Mouse (Mus musculus) hindbrain, postnatal 0 days (tissue): ENCODE measurements at regions not wholly inside any gene's neighbourhood (a gene's known extent, or its start where the extent isn't known, plus 50 kb on each side); places are given as distances from the start of the nearest gene placed in this dataset.
A peak's percentile ranks its signal among the peaks of the same experiment; 100 is the strongest.

ENCODE experiments used
- ATAC-seq: fragments of 200-750 bp; cut with Nextera tagmentation; 2 replicates; pipeline ENCODE4 v1.8.0; 2017; ENCODE audit warnings: mild to moderate bottlenecking, moderate TSS enrichment, moderate library complexity
- DNase-seq: peaks from one replicate; pipeline ENCODE4 v3.0.0-alpha.2; 2015; ENCODE audit warnings: low spot score
- H3K27ac ChIP-seq: fragments of 300-500 bp; sonication (generic); 2 replicates; pipeline ENCODE4 v1.5.1; 2014; ENCODE audit warnings: mild to moderate bottlenecking
- H3K27me3 ChIP-seq: fragments of 300-500 bp; sonication (generic); 2 replicates; pipeline ENCODE4 v1.6.1; 2014; ENCODE audit warnings: low read length, mixed read lengths; ENCODE audit not compliant: insufficient read depth
- H3K36me3 ChIP-seq: fragments of 300-500 bp; sonication (generic); 2 replicates; pipeline ENCODE4 v1.6.1; 2014; ENCODE audit warnings: low read length, mixed read lengths; ENCODE audit not compliant: insufficient read depth
- H3K4me1 ChIP-seq: fragments of 300-500 bp; sonication (generic); 2 replicates; pipeline ENCODE4 v1.6.1; 2014; ENCODE audit warnings: antibody characterized with exemption, low read length, mixed read lengths; ENCODE audit not compliant: insufficient read depth
- H3K4me2 ChIP-seq: fragments of 300-500 bp; sonication (generic); 2 replicates; pipeline ENCODE4 v1.6.1; 2014; ENCODE audit warnings: low read depth, mild to moderate bottlenecking, low read length, moderate library complexity, mixed read lengths
- H3K4me3 ChIP-seq: fragments of 300-500 bp; sonication (generic); 2 replicates; pipeline ENCODE4 v1.5.1; 2014; ENCODE audit warnings: low read length
- H3K9ac ChIP-seq: fragments of 300-500 bp; sonication (generic); replicated peaks from 2 replicates; pipeline ENCODE4 v1.6.1; 2014; ENCODE audit warnings: mild to moderate bottlenecking, low read length, moderate library complexity, mixed read lengths
- H3K9me3 ChIP-seq: fragments of 300-500 bp; sonication (generic); 2 replicates; pipeline ENCODE4 v1.6.1; 2016; ENCODE audit warnings: low read length, mixed read lengths
- CTCF ChIP-seq: IDR thresholded peaks from 2 replicates; pipeline ENCODE4 v1.5.1; 2016; ENCODE audit warnings: antibody characterized with exemption, control low read depth, low read depth
- WGBS: fragments of 180-500 bp; shearing (Covaris S2); extraction: QIAGEN DNeasy Blood & Tissue Kit; methylation state at CpG from one replicate; pipeline ENCODE4 v1.1.7; 2014; 5-methylcytosine and 5-hydroxymethylcytosine counted together

DNA sequence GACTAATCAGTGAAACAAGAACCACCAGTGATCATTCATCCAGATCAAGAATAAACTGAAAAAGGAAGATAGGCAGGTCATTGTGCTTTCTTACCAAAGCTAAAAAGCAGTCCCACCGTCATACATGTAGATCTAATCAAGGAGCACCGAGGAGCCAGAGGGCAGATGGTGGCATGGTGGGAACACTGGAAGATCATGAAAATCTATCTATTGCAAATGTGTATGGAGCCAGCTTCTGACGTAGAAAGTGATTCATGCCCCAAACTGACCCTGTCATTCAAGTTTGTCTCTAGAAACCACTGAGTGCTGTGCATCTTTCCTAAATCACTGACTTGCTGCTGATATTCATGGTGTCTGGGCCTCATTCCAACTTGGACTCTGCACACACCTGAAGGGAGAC is 299.0 kb upstream of the Irx4 start:
- no peak overlapping the region for H3K4me2 ChIP-seq
- no peak for TF ChIP-seq CTCF
- peaks cover 6% of the 10 kb centered on the region; the same call in 1 of the 2 replicates for H3K4me1 ChIP-seq
- WGBS, result 87% methylated on average over 3 of the region's 3 CpGs
- no peaks in the 10 kb centered on the region for H3K27me3 ChIP-seq
- H3K27ac ChIP-seq, result no peak overlapping the region
- ATAC-seq (no peak), DNase-seq (no peak)
- no peaks in the 10 kb centered on the region for H3K36me3 ChIP-seq
- no peaks in the 10 kb centered on the region for H3K9me3 ChIP-seq
- no peak overlapping the region for H3K4me3 ChIP-seq
- H3K9ac ChIP-seq, result no peak overlapping the region

DNA sequence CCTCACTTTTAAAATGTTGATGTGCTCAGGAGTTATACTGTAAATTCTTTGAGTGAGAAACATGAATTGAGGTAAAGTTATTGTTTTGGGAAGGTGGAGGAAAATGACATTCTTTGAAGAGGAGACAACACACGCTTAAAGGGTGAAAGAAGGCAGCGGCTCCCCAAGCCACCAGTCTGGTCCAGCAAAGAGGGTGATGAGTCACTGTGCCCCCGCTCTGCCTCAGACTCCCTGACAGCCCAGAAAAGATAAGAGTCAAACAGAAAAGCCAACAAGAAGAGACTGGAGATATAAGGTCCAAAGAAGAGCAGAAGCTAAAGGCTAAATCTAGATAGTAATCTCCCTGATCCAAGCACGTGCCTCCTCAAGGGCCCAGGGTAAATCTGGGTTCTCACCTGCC is 288.1 kb upstream of the Irx4 start:
- WGBS, result 93% methylated on average over 4 of the region's 4 CpGs
- Histone ChIP-seq H3K9ac (no peak overlapping the region), H3K36me3 (no peaks in the 10 kb centered on the region), H3K4me2 (no peak overlapping the region), H3K4me3 (no peak overlapping the region), H3K27ac (no peak overlapping the region), H3K27me3 (0 out of 2 replicates have a peak, but pooled peaks cover 2% of the 10 kb centered on the region), H3K9me3 (no peaks in the 10 kb centered on the region), H3K4me1 (no peaks in the 10 kb centered on the region)
- ATAC-seq (no peak), DNase-seq (no peak)
- no peak for TF ChIP-seq CTCF

DNA sequence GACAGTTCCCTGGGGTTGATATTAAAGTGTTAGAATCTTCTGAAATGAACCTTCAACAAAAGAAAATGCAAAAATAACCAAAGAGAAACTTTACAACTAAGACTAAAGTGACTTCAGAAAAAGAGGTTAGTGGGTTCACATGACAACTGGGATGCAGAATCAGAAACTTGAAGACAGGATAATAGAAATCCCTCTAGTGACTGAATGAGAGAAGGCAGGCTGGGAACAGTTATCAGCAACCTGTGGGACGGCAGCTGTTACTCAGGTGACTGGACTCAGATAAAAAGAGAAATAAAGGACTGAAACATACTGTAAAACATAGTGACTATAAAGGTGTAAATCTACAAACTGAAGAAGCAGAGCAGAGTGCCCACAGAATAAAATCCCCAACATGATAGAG is 287.4 kb upstream of the Irx4 start:
- WGBS, result 23% methylated on average over 1 of the region's 1 CpGs
- peak; percentile 46 for TF ChIP-seq CTCF
- H3K4me2 ChIP-seq, result no peak overlapping the region
- DNase-seq (no peak), ATAC-seq (no peak)
- no peak overlapping the region for H3K27ac ChIP-seq
- H3K27me3 ChIP-seq, result 0 out of 2 replicates have a peak, but pooled peaks cover 2% of the 10 kb centered on the region
- H3K9ac ChIP-seq, result no peak overlapping the region
- no peak overlapping the region for H3K4me3 ChIP-seq
- no peaks in the 10 kb centered on the region for H3K9me3 ChIP-seq
- no peaks in the 10 kb centered on the region for H3K4me1 ChIP-seq
- no peaks in the 10 kb centered on the region for H3K36me3 ChIP-seq

DNA sequence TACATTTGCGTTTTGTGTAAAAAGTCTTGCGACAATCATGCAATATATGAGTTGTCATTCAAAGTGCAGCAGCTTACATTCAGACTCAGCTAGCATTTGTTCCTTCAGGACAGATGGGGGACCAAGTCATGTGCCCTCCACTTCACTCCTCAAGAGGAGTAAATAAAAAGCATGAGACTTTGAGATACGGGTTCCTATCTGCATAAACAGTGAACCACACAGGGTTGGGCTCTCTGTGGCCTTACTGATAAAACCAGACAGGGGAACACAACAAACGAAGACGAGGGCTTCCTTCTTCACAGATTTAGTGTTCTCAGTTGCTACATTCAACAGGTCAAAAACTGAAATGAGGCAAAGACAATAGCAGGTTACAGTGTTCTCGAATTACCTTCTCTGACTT is 283.1 kb upstream of the Irx4 start:
- 92% methylated on average over 6 of the region's 6 CpGs for WGBS
- DNase-seq, result no peak
- H3K27ac ChIP-seq, result no peak overlapping the region

DNA sequence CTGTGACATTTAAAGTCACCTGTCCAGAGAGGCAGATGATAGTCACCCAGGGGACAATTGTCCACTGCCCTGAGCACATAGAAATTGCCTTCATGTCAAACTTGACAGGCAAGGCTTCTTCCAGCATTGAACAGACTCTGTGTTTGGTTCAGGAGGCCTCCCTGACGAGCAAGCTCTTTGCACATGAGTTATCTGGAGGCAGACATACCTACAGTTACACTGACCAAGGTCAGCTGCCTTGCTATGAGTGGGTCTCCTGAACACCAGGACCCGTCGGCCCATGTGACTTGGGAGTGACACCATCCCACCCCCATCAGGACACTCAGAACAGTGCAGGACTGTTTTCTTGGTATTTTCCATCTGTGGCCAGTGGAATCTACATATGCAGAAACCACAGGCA is 282.3 kb upstream of the Irx4 start:
- Histone ChIP-seq H3K4me3 (no peak overlapping the region), H3K4me1 (no peaks in the 10 kb centered on the region), H3K9me3 (no peaks in the 10 kb centered on the region), H3K27ac (no peak overlapping the region), H3K9ac (no peak overlapping the region), H3K36me3 (no peaks in the 10 kb centered on the region), H3K4me2 (no peak overlapping the region), H3K27me3 (0 out of 2 replicates have a peak, but pooled peaks cover 2% of the 10 kb centered on the region)
- TF ChIP-seq CTCF, result no peak
- DNase-seq, result no peak
- WGBS, result 81% methylated on average over 3 of the region's 3 CpGs
- ATAC-seq, result no peak

More for the DNA sequence above, 283.1 kb upstream of the Irx4 start:
- Histone ChIP-seq H3K27me3 (0 out of 2 replicates have a peak, but pooled peaks cover 2% of the 10 kb centered on the region), H3K4me1 (no peaks in the 10 kb centered on the region), H3K36me3 (no peaks in the 10 kb centered on the region), H3K9me3 (no peaks in the 10 kb centered on the region), H3K4me2 (no peak overlapping the region), H3K4me3 (no peak overlapping the region), H3K9ac (no peak overlapping the region)
- TF ChIP-seq CTCF, result no peak
- ATAC-seq, result no peak

DNA sequence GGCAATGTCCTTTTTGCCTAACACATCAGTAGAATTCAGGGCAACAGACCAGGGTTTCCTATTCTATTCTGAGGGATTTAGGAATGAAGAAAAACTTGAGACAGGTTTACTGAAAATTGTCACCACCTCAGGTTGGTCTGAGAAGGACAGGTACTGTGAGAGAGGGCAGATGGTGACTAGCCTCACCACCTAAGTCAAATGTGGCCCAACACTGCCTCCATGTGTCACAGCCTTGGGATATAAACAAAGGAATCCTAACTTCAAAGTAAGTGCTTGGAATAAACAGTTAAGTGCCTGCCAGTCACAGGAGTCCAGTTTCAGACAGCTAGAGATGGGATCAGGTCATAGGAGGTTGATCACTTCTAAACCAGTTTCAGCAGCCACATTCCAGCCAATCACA is 281.3 kb upstream of the Irx4 start:
- DNase-seq, result peak; percentile 33
- Histone ChIP-seq H3K4me1 (no peaks in the 10 kb centered on the region), H3K9me3 (no peaks in the 10 kb centered on the region), H3K9ac (no peak overlapping the region), H3K4me2 (no peak overlapping the region), H3K4me3 (no peak overlapping the region), H3K36me3 (no peaks in the 10 kb centered on the region), H3K27ac (no peak overlapping the region), H3K27me3 (0 out of 2 replicates have a peak, but pooled peaks cover 2% of the 10 kb centered on the region)
- ATAC-seq, result no peak
- peak; percentile 49; the same call in 1 of the 2 replicates for TF ChIP-seq CTCF

DNA sequence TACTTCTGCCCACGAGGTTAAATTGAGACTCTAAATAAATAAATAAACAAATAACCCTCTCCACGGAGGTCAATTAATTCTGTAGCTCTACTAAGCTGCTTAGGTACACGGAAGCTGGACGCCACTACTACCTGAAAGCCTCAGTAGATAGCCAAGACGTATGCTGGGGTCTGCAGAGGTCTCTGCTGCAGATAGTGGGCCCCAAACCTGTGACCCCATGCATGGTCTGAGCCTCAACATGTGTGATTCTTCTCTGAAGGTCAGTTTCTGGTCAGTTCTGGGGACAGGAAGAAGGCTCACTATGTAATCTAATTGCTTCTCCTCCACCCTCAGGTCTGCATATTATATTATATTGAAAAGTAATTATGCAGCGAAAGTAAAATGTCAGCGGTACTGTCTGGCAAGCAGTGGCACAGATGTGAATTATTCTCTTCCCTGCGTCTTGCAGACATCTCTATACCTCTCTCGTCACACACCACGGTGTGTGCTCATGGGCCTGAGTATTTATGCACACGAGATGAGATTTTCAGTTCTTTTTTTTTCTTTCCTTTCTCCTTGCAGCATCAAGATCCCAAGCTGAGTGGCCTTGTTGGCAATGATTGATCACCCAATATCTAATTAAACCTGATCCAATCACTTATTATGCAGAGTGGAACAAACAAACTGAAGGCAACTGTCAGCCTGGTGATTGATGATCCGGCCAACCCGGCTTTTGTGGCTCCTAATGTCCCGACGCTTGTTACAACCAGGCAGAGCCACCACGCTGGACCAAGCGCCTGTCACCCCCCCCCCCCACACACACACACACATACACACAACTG is 267.5 kb upstream of the Irx4 start:
- ATAC-seq, result peak; percentile 51
- H3K27ac ChIP-seq, result no peak overlapping the region
- DNase-seq, result peak; percentile 15

More for the DNA sequence above, 267.5 kb upstream of the Irx4 start:
- H3K4me1 ChIP-seq, result no peaks in the 10 kb centered on the region
- H3K9me3 ChIP-seq, result no peaks in the 10 kb centered on the region
- H3K27me3 ChIP-seq, result no peaks in the 10 kb centered on the region
- no peak overlapping the region for H3K9ac ChIP-seq
- no peak for TF ChIP-seq CTCF
- H3K4me3 ChIP-seq, result no peak overlapping the region
- WGBS, result 49% methylated on average over 17 of the region's 17 CpGs
- no peak overlapping the region for H3K4me2 ChIP-seq
- H3K36me3 ChIP-seq, result no peaks in the 10 kb centered on the region
